15 mouse cellular contexts compared by ENCODE assay signal in the genomic region with DNA sequence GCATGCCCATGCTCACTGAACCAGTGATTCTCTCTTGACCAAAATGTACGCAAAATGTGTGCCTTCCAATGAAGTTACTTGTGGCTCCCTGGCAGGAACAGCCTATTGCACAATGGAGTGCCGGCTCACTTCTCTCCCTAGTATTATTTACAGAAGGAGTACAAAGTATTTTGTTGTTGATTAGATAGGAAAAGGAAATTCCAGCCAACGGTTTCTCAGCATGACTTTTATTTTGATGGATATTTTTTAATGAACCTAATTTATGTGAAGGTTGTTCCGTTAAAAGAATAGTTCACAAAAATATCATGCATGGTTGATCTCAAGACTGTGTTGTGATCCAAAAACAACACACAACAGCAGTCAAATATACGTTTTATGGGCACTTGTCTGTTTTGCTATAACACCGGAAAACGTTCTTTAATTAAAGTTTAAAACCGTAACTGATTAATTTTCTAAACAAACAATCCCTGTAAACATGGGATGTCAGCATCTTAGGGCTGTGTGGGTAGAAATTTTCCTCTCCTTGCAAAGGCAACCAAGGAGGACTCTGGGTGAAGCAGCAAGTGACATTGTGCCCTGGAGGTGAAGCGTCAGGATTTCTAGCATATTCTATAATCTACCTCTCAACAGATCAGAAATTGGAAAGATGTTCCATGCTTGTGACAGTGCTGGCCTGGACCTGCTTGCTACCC.
DNase-seq lines count a peak whose midpoint lies in the region; ATAC-seq and TF ChIP-seq lines count a peak whose summit lies in the region.
"Had no signal": no experiment of that assay in that cellular context is flagged by ENCODE, and none has a peak within 500 bp of the region (broad histone marks: within the 10 kb centered on the region; RNA-seq: fewer than 3 reads in every experiment).

No protein-coding gene starts in this region.

- WGBS in liver, adult 2 months, result 30% methylated on average over 9 of the region's 9 CpGs
- 67% methylated on average over 9 of the region's 9 CpGs for WGBS in liver, embryonic 11.5 days

- no peak overlapping the region for H3K9ac ChIP-seq in liver, adult 2 months (ENCODE audit: low read depth, low read length)
- no peak overlapping the region for H3K9ac ChIP-seq in liver, embryonic 11.5 days (ENCODE audit: low read depth, low read length)

- no peak for TF ChIP-seq POLR2A in liver, adult 2 months (IDR thresholded peaks at IDR 0.05; ENCODE audit: extremely low read depth, insufficient read depth, low read length)

- no peak for ATAC-seq in liver, embryonic 11.5 days (replicated peaks; ENCODE audit: low FRiP score)
- ATAC-seq in granulocyte monocyte progenitor cell, adult 5-6 weeks (replicated peaks; ENCODE audit: poor library complexity, severe bottlenecking), result no peak
- ATAC-seq: CD4-positive, CD25-positive, alpha-beta regulatory T cell, adult 4 months; hindbrain, embryonic 16.5 days had no signal

- H3K27me3 ChIP-seq in liver, adult 2 months (ENCODE audit: control insufficient read depth, insufficient read depth, low read length), result no peaks in the 10 kb centered on the region
- no peaks in the 10 kb centered on the region for H3K27me3 ChIP-seq in liver, embryonic 11.5 days (replicated peaks; ENCODE audit: control insufficient read depth, insufficient read depth, low read length)

- no peak overlapping the region for H3K4me3 ChIP-seq in liver, adult 2 months (ENCODE audit: insufficient read depth, low read depth, low read length)
- H3K4me3 ChIP-seq in liver, embryonic 11.5 days (ENCODE audit: low read depth, low read length), result no peak overlapping the region
- H3K4me3 ChIP-seq: forebrain, embryonic 10.5 days; megakaryocyte, embryonic 14.5 days; myocyte had no signal

- no peak overlapping the region for H3K4me2 ChIP-seq in liver, embryonic 11.5 days

- no peaks in the 10 kb centered on the region for H3K79me2 ChIP-seq in liver, adult 2 months (ENCODE audit: control insufficient read depth, insufficient read depth, low read length)

- H3K4me1 ChIP-seq in liver, adult 2 months (ENCODE audit: control insufficient read depth, insufficient read depth, low read length), result peaks cover 10% of the 10 kb centered on the region
- H3K4me1 ChIP-seq in liver, embryonic 11.5 days (replicated peaks; ENCODE audit: control insufficient read depth, insufficient read depth, low read length), result peaks cover 9% of the 10 kb centered on the region; the same call in 1 of the 2 replicates

- DNase-seq in liver, adult 2 months (ENCODE audit: extremely low read depth, low read depth, low spot score), result peak; percentile 92
- no peak for DNase-seq in liver, embryonic 11.5 days (ENCODE audit: low spot score)
- peak; percentile 3 for DNase-seq in adipocyte (ENCODE audit: low spot score)
- peak; percentile 53 for DNase-seq in kidney, postnatal 10 days
- peak; percentile 66 for DNase-seq in lung, postnatal 14 days
- DNase-seq in gastrocnemius, postnatal 25 days, result no peak
- no peak for DNase-seq in right cerebral cortex, postnatal 14 days
- DNase-seq: cerebellum, adult 9-10 months; left cerebral cortex, postnatal 4 days had no signal

- H3K27ac ChIP-seq in liver, adult 2 months (replicated peaks; ENCODE audit: insufficient read depth, low read depth, low read length), result no peak overlapping the region
- no peak overlapping the region for H3K27ac ChIP-seq in liver, embryonic 11.5 days (ENCODE audit: low read depth, low read length)
- H3K27ac ChIP-seq: forebrain, embryonic 10.5 days had no signal

- H3K36me3 ChIP-seq in liver, adult 2 months (ENCODE audit: control insufficient read depth, insufficient read depth, low read length), result no peaks in the 10 kb centered on the region
- no peaks in the 10 kb centered on the region for H3K36me3 ChIP-seq in liver, embryonic 11.5 days (ENCODE audit: control insufficient read depth, insufficient read depth, low read length)
- H3K36me3 ChIP-seq: forebrain, embryonic 10.5 days had no signal

- no peaks in the 10 kb centered on the region for H3K9me3 ChIP-seq in liver, embryonic 11.5 days (ENCODE audit: control insufficient read depth, low read length)
- H3K9me3 ChIP-seq: forebrain, embryonic 10.5 days; megakaryocyte, embryonic 14.5 days had no signal

- TF ChIP-seq CTCF in liver, adult 2 months (IDR thresholded peaks at IDR 0.05; ENCODE audit: low read depth, low read length), result no peak

Comparison
In these comparisons a context has a peak if more than half of its experiments do, and no peak if none do; other contexts are left out.
1. DNase-seq: peak in liver, adult 2 months (single experiment), adipocyte (single experiment), kidney, postnatal 10 days (single experiment) and lung, postnatal 14 days (single experiment); none in liver, embryonic 11.5 days (single experiment), gastrocnemius, postnatal 25 days (single experiment) and right cerebral cortex, postnatal 14 days (single experiment).